In the genomic region with DNA sequence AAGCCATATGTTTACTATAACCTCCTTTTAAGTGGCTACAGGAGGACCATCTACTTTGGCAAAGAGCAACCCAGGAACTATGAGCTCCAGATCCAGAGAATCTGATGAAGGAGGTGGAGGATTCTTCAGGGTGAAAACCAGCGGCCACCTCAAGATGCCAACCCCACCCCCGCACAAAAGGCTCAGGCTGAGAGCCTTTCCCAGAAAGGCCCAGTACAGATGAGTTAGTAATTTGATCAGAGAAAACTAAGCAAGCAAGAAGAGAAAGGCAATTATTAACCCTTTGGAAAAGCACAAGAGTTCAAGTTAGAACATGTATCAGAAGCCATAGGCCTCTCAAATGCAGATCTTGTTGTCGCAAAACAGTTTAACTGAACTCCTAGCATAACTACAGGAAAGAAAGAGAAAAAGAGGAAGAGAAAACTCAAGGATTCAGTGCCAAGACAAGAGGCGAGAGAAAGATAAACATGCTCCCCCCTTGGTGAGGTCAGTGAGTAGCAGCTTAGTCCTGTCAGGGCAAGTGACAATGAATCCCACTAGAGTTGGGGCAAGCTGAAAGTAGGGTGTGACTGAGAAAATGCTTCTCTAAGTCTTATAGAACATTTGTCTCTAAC, we compare ENCODE assay signal across 14 mouse cellular contexts. TPM values are rescaled to one million over a fixed set of nuclear protein-coding genes. Genes with fewer than 3 reads are reported as not detected.
DNase-seq lines count a peak whose midpoint lies in the region; ATAC-seq and TF ChIP-seq lines count a peak whose summit lies in the region.
"Had no signal": no experiment of that assay in that cellular context is flagged by ENCODE, and none has a peak within 500 bp of the region (broad histone marks: within the 10 kb centered on the region; RNA-seq: fewer than 3 reads in every experiment).

No protein-coding gene starts in this region.

- H3K9me3 ChIP-seq in liver, embryonic 15.5 days (replicated peaks), result no peaks in the 10 kb centered on the region
- H3K9me3 ChIP-seq in liver, embryonic 11.5 days (ENCODE audit: control insufficient read depth, low read length), result no peaks in the 10 kb centered on the region
- H3K9me3 ChIP-seq: heart, embryonic 10.5 days; hindbrain, embryonic 13.5 days; megakaryocyte, embryonic 14.5 days had no signal

- no peak for ATAC-seq in liver, embryonic 15.5 days (ENCODE audit: insufficient read depth)
- no peak for ATAC-seq in liver, embryonic 11.5 days (replicated peaks; ENCODE audit: low FRiP score)
- 0 out of 2 replicates have a peak, but pooled peaks have one; percentile 20 for ATAC-seq in megakaryocyte, adult 5-6 weeks (ENCODE audit: poor library complexity, severe bottlenecking)

- peaks cover 19% of the 10 kb centered on the region for H3K4me1 ChIP-seq in liver, embryonic 15.5 days (replicated peaks)
- H3K4me1 ChIP-seq in liver, embryonic 11.5 days (replicated peaks; ENCODE audit: control insufficient read depth, insufficient read depth, low read length), result peaks cover 9% of the 10 kb centered on the region
- peaks cover 33% of the 10 kb centered on the region for H3K4me1 ChIP-seq in kidney, adult 2 months (ENCODE audit: control insufficient read depth, insufficient read depth, low read length)

- 32% methylated on average over 4 of the region's 4 CpGs for WGBS in liver, embryonic 15.5 days (ENCODE audit: insufficient replicate concordance)
- WGBS in liver, embryonic 11.5 days, result 44% methylated on average over 4 of the region's 4 CpGs
- WGBS in kidney, adult 2 months, result 30% methylated on average over 4 of the region's 4 CpGs

- no peak overlapping the region for H3K4me3 ChIP-seq in liver, embryonic 15.5 days (replicated peaks)
- H3K4me3 ChIP-seq in liver, embryonic 11.5 days (ENCODE audit: low read depth, low read length), result no peak overlapping the region
- H3K4me3 ChIP-seq in kidney, adult 2 months (ENCODE audit: insufficient read depth, low read depth, low read length), result peak overlapping the region; percentile 37
- H3K4me3 ChIP-seq: heart, embryonic 10.5 days; hindbrain, embryonic 13.5 days; megakaryocyte, embryonic 14.5 days; myocyte had no signal

- H3K9ac ChIP-seq in liver, embryonic 15.5 days, result no peak overlapping the region
- no peak overlapping the region for H3K9ac ChIP-seq in liver, embryonic 11.5 days (ENCODE audit: low read depth, low read length)
- H3K9ac ChIP-seq: hindbrain, embryonic 13.5 days had no signal

- H3K27me3 ChIP-seq in liver, embryonic 15.5 days, result peaks cover 11% of the 10 kb centered on the region
- H3K27me3 ChIP-seq in liver, embryonic 11.5 days (replicated peaks; ENCODE audit: control insufficient read depth, insufficient read depth, low read length), result peaks cover 8% of the 10 kb centered on the region
- no peaks in the 10 kb centered on the region for H3K27me3 ChIP-seq in kidney, adult 2 months (replicated peaks; ENCODE audit: control insufficient read depth, insufficient read depth, low read length)

- no peak for TF ChIP-seq CTCF in kidney, adult 2 months (conservative IDR thresholded peaks at IDR 0.05; ENCODE audit: insufficient read depth, insufficient read length, low read depth, low read length)

- no peak for TF ChIP-seq POLR2A in kidney, adult 2 months (IDR thresholded peaks at IDR 0.05; ENCODE audit: low read depth, low read length)

- DNase-seq in liver, embryonic 11.5 days (ENCODE audit: low spot score), result no peak
- peak; percentile 91 for DNase-seq in MEL-GATA-1-ER (ENCODE audit: extremely low read depth, low read depth)
- DNase-seq in kidney, adult 2 months, result peak; percentile 86
- no peak for DNase-seq in heart, adult 18-20 months
- DNase-seq in thymus, postnatal 14 days, result no peak
- no peak for DNase-seq in adrenal gland, adult 2 months
- DNase-seq: B cell, adult 2 months; layer of hippocampus, adult 9-11 months had no signal

- H3K36me3 ChIP-seq in liver, embryonic 15.5 days (replicated peaks), result no peaks in the 10 kb centered on the region
- H3K36me3 ChIP-seq in liver, embryonic 11.5 days (ENCODE audit: control insufficient read depth, insufficient read depth, low read length), result no peaks in the 10 kb centered on the region
- H3K36me3 ChIP-seq in kidney, adult 2 months (ENCODE audit: control insufficient read depth, insufficient read depth, low read length), result no peaks in the 10 kb centered on the region
- H3K36me3 ChIP-seq: heart, embryonic 10.5 days; hindbrain, embryonic 13.5 days had no signal

- 0 out of 2 replicates have a peak overlapping the region, but pooled peaks have one; percentile 0 for H3K27ac ChIP-seq in liver, embryonic 15.5 days (replicated peaks)
- no peak overlapping the region for H3K27ac ChIP-seq in liver, embryonic 11.5 days (ENCODE audit: low read depth, low read length)
- H3K27ac ChIP-seq in kidney, adult 2 months (ENCODE audit: insufficient read depth, low read depth, low read length), result peak overlapping the region; percentile 95
- H3K27ac ChIP-seq: heart, embryonic 10.5 days; hindbrain, embryonic 13.5 days had no signal

- H3K4me2 ChIP-seq in liver, embryonic 15.5 days, result no peak overlapping the region
- no peak overlapping the region for H3K4me2 ChIP-seq in liver, embryonic 11.5 days
- H3K4me2 ChIP-seq: hindbrain, embryonic 13.5 days had no signal

RNA-seq across cellular contexts. Expression of a gene that starts 23.5 kb away (rescaled TPM):
- polyA plus RNA-seq in liver, embryonic 15.5 days (2015; fragmentation: Nextera tagmentation; extraction: Ambion mirVana), result 0.22 and 0.58 TPM in 2 replicates
- 0.12 and 0.56 TPM in 2 replicates for polyA plus RNA-seq in liver, embryonic 11.5 days (2014; fragmentation: Nextera tagmentation; extraction: Ambion mirVana)
- 20.7 and 27.5 TPM in 2 replicates for polyA plus RNA-seq in kidney, adult 2 months (2012; rRNA removed)
- total RNA-seq in megakaryocyte, adult 5-6 weeks (2015), result not detected in 2 replicates
- total RNA-seq in megakaryocyte, adult 5-6 weeks (2017), result not detected in 2 replicates
- total RNA-seq in heart, adult 18-20 months (2021), result under 1 TPM in 1 of 2 experiments, not detected in 1; 0.33 TPM
- under 1 TPM in 1 of 2 experiments, not detected in 1; 0.21 TPM for total RNA-seq in adrenal gland, adult 2 months (2021)
- polyA plus RNA-seq in adrenal gland, adult 2 months (2012; rRNA removed), result 0.13 and 0.19 TPM in 2 replicates
- polyA plus RNA-seq: hindbrain, embryonic 13.5 days; myocyte had no signal

RNA-seq across cellular contexts. Expression of a gene that starts 27.1 kb away (rescaled TPM):
- polyA plus RNA-seq in liver, embryonic 15.5 days (2015; fragmentation: Nextera tagmentation; extraction: Ambion mirVana), result 10.5 and 12.3 TPM in 2 replicates
- polyA plus RNA-seq in liver, embryonic 11.5 days (2014; fragmentation: Nextera tagmentation; extraction: Ambion mirVana), result 34.5 and 39.4 TPM in 2 replicates
- 8.7 and 11.7 TPM in 2 replicates for polyA plus RNA-seq in kidney, adult 2 months (2012; rRNA removed)
- total RNA-seq in megakaryocyte, adult 5-6 weeks (2015), result 11.7 and 15.7 TPM in 2 replicates
- 20.1 and 27.5 TPM in 2 replicates for total RNA-seq in megakaryocyte, adult 5-6 weeks (2017)
- 1 to 10 TPM; 2.0 to 3.0 TPM for total RNA-seq in heart, adult 18-20 months (2021)
- total RNA-seq in adrenal gland, adult 2 months (2021), result 1 to 10 TPM; 5.7 to 9.6 TPM
- 14.6 and 15.6 TPM in 2 replicates for polyA plus RNA-seq in adrenal gland, adult 2 months (2012; rRNA removed)

RNA-seq across cellular contexts. Expression of a gene that starts 47.6 kb away (rescaled TPM):
- polyA plus RNA-seq in liver, embryonic 15.5 days (2015; fragmentation: Nextera tagmentation; extraction: Ambion mirVana), result 0.08 and 0.18 TPM in 2 replicates
- polyA plus RNA-seq in liver, embryonic 11.5 days (2014; fragmentation: Nextera tagmentation; extraction: Ambion mirVana), result 0.16 and 0.30 TPM in 2 replicates
- polyA plus RNA-seq in kidney, adult 2 months (2012; rRNA removed), result 0.15 and 0.31 TPM in 2 replicates
- 0.09 and 0.60 TPM in 2 replicates for total RNA-seq in megakaryocyte, adult 5-6 weeks (2015)
- total RNA-seq in megakaryocyte, adult 5-6 weeks (2017), result 0.08 and 0.11 TPM in 2 replicates
- under 1 TPM; 0.07 to 0.15 TPM for total RNA-seq in heart, adult 18-20 months (2021)
- total RNA-seq in adrenal gland, adult 2 months (2021), result under 1 TPM; 0.17 TPM
- polyA plus RNA-seq in adrenal gland, adult 2 months (2012; rRNA removed), result 0.34 and 0.46 TPM in 2 replicates

RNA-seq across cellular contexts. Expression of a gene that starts 56.8 kb away (rescaled TPM):
- polyA plus RNA-seq in liver, embryonic 15.5 days (2015; fragmentation: Nextera tagmentation; extraction: Ambion mirVana), result 0.66 and 0.73 TPM in 2 replicates
- 0.92 and 1.0 TPM in 2 replicates for polyA plus RNA-seq in liver, embryonic 11.5 days (2014; fragmentation: Nextera tagmentation; extraction: Ambion mirVana)
- 0.95 and 4.0 TPM in 2 replicates for polyA plus RNA-seq in kidney, adult 2 months (2012; rRNA removed)
- 2.7 and 10.3 TPM in 2 replicates for total RNA-seq in megakaryocyte, adult 5-6 weeks (2015)
- 6.0 and 7.2 TPM in 2 replicates for total RNA-seq in megakaryocyte, adult 5-6 weeks (2017)
- under 1 TPM; 0.45 to 0.49 TPM for total RNA-seq in heart, adult 18-20 months (2021)
- total RNA-seq in adrenal gland, adult 2 months (2021), result under 1 TPM in 1 of 2 experiments, not detected in 1; 0.38 TPM
- polyA plus RNA-seq in adrenal gland, adult 2 months (2012; rRNA removed), result 0.30 and 0.61 TPM in 2 replicates

Comparison
In these comparisons a context has a peak if more than half of its experiments do, and no peak if none do; other contexts are left out.
1. DNase-seq: peak in MEL-GATA-1-ER (single experiment) and kidney, adult 2 months (single experiment); none in liver, embryonic 11.5 days (single experiment), heart, adult 18-20 months (0 of 2), thymus, postnatal 14 days (single experiment) and adrenal gland, adult 2 months (single experiment).
2. RNA of a gene that starts 23.5 kb away (polyA plus RNA-seq): 20.7 to 27.5 TPM in kidney, adult 2 months; 0.12 to 0.56 TPM in liver, embryonic 11.5 days, 0.22 to 0.58 TPM in liver, embryonic 15.5 days and 0.13 to 0.19 TPM in adrenal gland, adult 2 months; every median in the first group is over 10 times any median in the second.